Mouse (Mus musculus) ES-E14 (cell line): ENCODE results near the gene Rps6ka5.

Source experiments
- CHD2 ChIP-seq: IDR thresholded peaks from 2 replicates; pipeline ENCODE4 v1.6.1; 2014; ENCODE audit warnings: mild to moderate bottlenecking, low read depth, low read length, inconsistent platforms
- MAFK ChIP-seq: IDR thresholded peaks from 2 replicates; pipeline ENCODE4 v1.6.1; 2014; ENCODE audit warnings: mild to moderate bottlenecking, low read depth, low read length, inconsistent platforms; ENCODE audit not compliant: insufficient read depth
- ZC3H11A ChIP-seq: IDR thresholded peaks from 2 replicates; pipeline ENCODE4 v1.6.1; 2012; ENCODE audit warnings: low read depth, mild to moderate bottlenecking, inconsistent platforms, low read length, borderline replicate concordance
- ZNF384 ChIP-seq: IDR thresholded peaks from 2 replicates; pipeline ENCODE4 v1.6.1; 2012; ENCODE audit warnings: low read depth, low read length, inconsistent platforms

GRCm38 (mm10) chr12:100606733-100607132, 120.0 kb downstream of the Rps6ka5 start:
- TF ChIP-seq CHD2 (no peak), MAFK (no peak), ZC3H11A (no peak; the same call in 1 of the 2 replicates), ZNF384 (no peak)
